Mouse (Mus musculus): ENCODE measurements around the gene Krtap4-6. TPM values are rescaled to one million over a fixed set of nuclear protein-coding genes. Genes with fewer than 3 reads are reported as not detected.
"Not testable (repeated sequence)": the region's sequence is repeated elsewhere in the genome, so short reads cannot be mapped to it uniquely, and the experiment has no call there.

Krtap4-6 gene
- not detected for polyA plus RNA-seq (2021)

DNA sequence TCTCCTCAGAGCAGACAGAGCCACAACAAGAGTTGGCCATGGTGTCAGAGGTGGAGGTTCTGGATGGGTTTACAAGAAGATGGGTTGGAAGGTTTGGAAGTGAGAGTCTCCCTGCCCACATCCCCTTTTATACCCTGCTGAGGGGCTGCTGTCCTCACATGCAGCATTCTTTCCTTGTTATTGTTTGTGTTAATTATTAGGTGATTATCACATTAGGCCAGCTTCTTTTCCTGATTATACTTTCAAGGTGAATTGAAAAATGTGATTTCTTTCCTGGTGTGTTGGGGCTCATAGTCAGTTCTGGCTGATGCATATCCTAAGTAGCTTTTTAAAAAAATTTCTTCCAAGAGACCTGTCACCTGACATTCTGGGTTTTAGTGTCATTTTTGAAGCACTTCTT lies at the start of gene Krtap4-6:
Gene Krtap4-6, minus strand, starts transcription at position 101 of the 400 bp plus-strand sequence.
- TF ChIP-seq CTCF (IDR thresholded peaks at IDR 0.05): no peak
- no peak for ATAC-seq
- H3K27me3 ChIP-seq: no peaks in the 10 kb centered on the region
- no peak for DNase-seq (ENCODE audit: low read depth, low spot score)
- in situ Hi-C loops (cut with MboI; ENCODE audit: low pct_unique_long_range_greater_than_20kb): loop anchor here (25.0 kb wide), 1 partner anchor 804 kb away; the partner anchor contains the start of gene Wipf2
- CTCF ChIA-PET: no interaction called here
- POLR2A ChIA-PET: no interaction called here

DNA sequence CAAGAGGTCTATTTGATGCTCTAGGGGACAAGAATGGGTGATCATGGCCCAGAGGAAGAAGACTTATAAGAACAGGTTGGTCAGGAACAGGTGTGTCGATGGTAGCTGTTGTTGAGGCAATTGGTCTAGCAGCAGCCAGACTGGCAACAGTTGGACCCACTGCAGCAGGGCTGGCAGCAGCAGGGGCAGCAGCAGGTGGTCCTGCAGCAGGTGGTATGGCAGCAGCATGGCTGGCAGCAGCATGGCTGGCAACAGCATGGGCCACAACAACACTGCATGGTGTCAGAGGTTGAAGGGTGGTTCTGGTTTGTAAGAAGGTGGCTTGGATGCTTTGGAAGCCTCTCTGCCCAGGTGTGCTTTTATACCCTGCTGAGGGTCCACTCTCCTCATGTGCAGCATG lies 24.7 kb upstream of the Krtap4-6 start, which contains the start of gene Gm14190:
Gene Gm14190, minus strand, starts transcription at position 278 of the 400 bp plus-strand sequence.
- TF ChIP-seq CTCF (IDR thresholded peaks at IDR 0.05): no peak
- in situ Hi-C loops (cut with MboI; ENCODE audit: low pct_unique_long_range_greater_than_20kb): loop anchor here (5.0 kb wide), 1 partner anchor 77 kb away; no protein-coding TSS in a partner anchor
- ChIA-PET POLR2A (no interaction called here), CTCF (no interaction called here)
- H3K27me3 ChIP-seq: peaks cover 34% of the 10 kb centered on the region
- ATAC-seq (no peak), DNase-seq (ENCODE audit: low read depth, low spot score) (no peak)

DNA sequence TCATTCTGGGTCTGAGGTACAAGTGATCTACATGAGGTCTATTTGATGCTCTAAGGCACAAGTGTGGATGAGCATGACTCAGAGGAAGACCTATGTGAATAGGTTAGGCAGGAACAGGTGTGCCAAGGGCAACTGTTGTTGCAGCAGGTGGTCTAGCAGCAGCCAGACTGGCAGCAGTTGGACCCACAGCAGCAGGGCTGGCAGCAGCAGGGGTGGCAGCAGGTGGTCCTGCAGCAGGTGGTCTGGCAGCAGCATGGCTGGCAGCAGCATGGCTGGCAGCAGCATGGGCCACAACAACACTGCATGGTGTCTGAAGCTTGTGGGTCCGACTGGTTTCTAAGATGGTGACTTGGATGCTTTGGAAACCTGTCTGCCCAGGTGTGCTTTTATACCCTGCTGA lies 19.5 kb upstream of the Krtap4-6 start:
- CTCF ChIA-PET; DNase-seq (ENCODE audit: low read depth, low spot score); in situ Hi-C loops (cut with MboI; ENCODE audit: low pct_unique_long_range_greater_than_20kb); ATAC-seq; POLR2A ChIA-PET: not testable (repeated sequence)
- H3K27me3 ChIP-seq: peaks cover 33% of the 10 kb centered on the region

DNA sequence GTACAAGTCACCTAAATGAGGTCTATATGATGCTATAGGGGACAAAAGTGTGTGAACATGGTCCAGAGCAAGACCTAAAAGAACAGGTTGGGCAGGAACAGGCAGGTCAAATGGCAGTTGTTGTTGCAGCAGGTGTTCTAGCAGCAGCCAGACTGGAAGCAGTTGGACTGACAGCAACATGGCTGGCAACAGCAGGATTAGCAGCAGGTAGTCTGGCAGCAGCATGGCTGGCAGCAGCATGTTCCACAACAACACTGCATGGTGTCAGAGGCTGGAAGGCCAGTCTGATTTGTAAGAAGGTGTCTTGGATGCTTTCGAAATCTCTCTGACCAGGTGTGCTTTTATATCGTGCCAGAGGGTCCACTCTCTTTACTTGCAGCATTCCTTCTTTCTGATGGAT lies 17.7 kb upstream of the Krtap4-6 start:
- no peak for ATAC-seq

DNA sequence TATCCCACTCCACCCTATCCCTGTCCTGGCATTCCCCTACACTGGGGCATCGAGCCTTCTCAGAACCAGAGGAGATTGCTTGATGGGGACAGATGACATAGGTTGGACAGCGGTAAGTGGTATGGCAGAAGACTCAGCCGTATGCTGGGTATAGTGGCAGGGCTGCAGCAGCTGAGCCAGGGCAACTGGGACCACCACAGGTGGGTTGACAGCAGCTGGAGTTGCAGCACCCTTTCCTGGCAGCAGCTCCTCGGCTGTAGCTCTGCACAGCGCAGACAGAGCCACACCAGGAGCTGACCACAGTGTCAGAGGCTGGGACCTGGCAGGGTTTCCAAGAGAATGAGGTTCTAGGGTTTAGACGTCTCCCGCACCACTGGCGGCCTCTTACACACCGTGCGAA lies 3.0 kb downstream of the Krtap4-6 start:
- in situ Hi-C loops (cut with MboI; ENCODE audit: low pct_unique_long_range_greater_than_20kb): loop anchor here (25.0 kb wide), 1 partner anchor 801 kb away; the partner anchor contains the start of gene Wipf2
- DNase-seq (ENCODE audit: low read depth, low spot score) (no peak), ATAC-seq (no peak)
- ChIA-PET CTCF (no interaction called here), POLR2A (no interaction called here)
- H3K27me3 ChIP-seq: no peaks in the 10 kb centered on the region
- no peak for TF ChIP-seq CTCF (IDR thresholded peaks at IDR 0.05)

More for the DNA sequence above, 17.7 kb upstream of the Krtap4-6 start:
- in situ Hi-C loops (cut with MboI; ENCODE audit: low pct_unique_long_range_greater_than_20kb): no loop called here
- TF ChIP-seq CTCF (IDR thresholded peaks at IDR 0.05): no peak
- POLR2A ChIA-PET: no interaction called here
- CTCF ChIA-PET: no interaction called here
- no peak for DNase-seq (ENCODE audit: low read depth, low spot score)
- peaks cover 28% of the 10 kb centered on the region for H3K27me3 ChIP-seq

DNA sequence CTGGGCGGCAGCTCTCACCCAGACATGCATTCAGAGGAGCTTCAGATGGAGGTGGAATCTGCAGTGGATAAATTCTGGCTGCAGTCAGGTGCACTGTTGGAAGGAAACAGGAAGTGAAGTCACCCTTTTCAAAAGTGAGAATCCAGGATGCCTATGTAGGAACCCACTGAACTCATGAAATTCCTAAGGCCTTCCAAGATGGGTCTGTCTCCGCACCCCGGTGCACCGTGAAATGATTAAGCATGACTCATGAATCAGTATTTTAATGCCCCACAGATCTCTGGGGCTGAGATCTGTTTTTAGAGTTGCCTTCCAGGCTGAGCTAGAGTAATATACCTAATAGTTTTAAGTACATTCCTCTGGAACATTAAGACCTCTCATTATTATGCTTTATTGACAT lies 6.5 kb downstream of the Krtap4-6 start:
- ATAC-seq (peak; percentile 98), DNase-seq (ENCODE audit: low read depth, low spot score) (peak; percentile 67)
- H3K27me3 ChIP-seq: no peaks in the 10 kb centered on the region
- ChIA-PET POLR2A (no interaction called here), CTCF (no interaction called here)
- in situ Hi-C loops (cut with MboI; ENCODE audit: low pct_unique_long_range_greater_than_20kb): loop anchor here (25.0 kb wide), 1 partner anchor 797 kb away; the partner anchor contains the start of gene Wipf2
- no peak for TF ChIP-seq CTCF (IDR thresholded peaks at IDR 0.05)

DNA sequence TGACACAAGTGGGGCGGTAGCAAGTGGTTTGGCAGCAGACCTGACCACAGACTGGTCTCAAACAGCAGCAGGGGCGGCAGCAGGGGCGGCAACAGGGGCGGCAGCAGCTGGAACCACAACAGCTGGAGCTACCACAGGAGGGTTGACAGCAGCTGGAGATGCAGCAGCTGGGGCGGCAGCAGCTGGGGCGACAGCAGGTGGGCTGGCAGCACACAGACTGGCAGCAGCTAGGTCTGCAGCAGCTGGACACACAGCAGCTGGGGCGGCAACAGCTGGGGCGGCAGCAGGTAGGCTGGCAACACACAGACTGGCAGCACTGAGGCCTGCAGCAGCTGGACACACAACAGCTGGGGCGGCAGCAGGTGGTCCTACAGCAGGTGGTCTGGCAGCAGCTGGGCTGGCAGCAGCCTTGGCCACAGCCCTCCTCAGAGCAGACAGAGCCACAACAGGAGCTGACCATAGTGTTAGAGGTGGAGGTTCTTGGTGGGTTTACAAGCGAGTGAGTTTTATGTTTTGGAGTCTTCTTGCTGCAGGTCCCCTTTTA lies 7.2 kb downstream of the Krtap4-6 start, which contains the start of gene Gm11563:
Gene Gm11563, minus strand, starts transcription at position 494 of the 544 bp plus-strand sequence.
- DNase-seq (ENCODE audit: low read depth, low spot score); POLR2A ChIA-PET; ATAC-seq; H3K27me3 ChIP-seq: not testable (repeated sequence)
- in situ Hi-C loops (cut with MboI; ENCODE audit: low pct_unique_long_range_greater_than_20kb): loop anchor here (25.0 kb wide), 1 partner anchor 796 kb away; the partner anchor contains the start of gene Wipf2
- CTCF ChIA-PET: interaction anchor here (1.1 kb wide), 1 partner anchor 14 kb away, joined by 3 read pairs; no protein-coding TSS in a partner anchor

DNA sequence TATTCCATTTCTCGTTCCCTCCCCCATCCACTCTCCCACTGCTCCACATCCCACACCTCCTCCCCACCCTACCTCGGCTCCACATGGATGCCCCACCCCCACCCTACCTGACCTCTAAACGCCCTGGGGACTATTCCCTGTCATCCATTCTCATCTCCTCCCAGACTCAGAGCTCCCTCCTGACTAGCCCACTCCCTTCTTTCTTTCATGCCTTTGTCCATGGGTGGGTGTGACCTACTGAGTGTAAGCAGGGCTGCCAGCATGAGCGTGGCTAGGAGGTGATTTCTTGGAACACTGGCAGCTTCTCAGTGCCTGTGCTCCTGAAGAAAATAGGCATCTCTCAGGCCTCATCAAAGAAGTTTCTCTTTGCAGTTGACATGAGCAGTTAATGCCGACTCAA lies 8.7 kb downstream of the Krtap4-6 start:
- no peak for TF ChIP-seq CTCF (IDR thresholded peaks at IDR 0.05)
- in situ Hi-C loops (cut with MboI; ENCODE audit: low pct_unique_long_range_greater_than_20kb): loop anchor here (25.0 kb wide), 1 partner anchor 795 kb away; the partner anchor contains the start of gene Wipf2
- DNase-seq (ENCODE audit: low read depth, low spot score): no peak
- ChIA-PET CTCF (no interaction called here), POLR2A (no interaction called here)
- no peak for ATAC-seq
- H3K27me3 ChIP-seq: no peaks in the 10 kb centered on the region

DNA sequence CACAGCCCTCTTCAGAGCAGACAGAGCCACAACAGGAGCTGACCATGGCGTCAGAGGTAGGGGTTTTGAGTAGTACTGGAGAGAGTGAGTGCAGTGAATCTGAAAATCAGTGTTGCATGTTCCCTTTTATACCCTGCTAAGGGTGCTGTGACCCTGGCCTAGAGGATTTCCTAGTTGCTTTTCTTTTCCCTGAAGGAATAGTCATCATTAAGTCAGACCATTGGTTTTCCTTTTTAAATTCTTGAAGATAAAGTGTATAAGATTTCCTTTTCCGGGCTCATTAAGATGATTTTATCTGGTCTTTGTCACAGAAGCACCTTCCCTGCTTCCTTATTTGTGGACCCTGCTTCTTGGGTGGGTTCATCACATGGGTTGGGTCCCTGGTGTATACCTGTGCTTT lies 15.6 kb downstream of the Krtap4-6 start, which contains the start of gene Gm11555:
Gene Gm11555, minus strand, starts transcription at position 101 of the 400 bp plus-strand sequence.
- in situ Hi-C loops (cut with MboI; ENCODE audit: low pct_unique_long_range_greater_than_20kb): loop anchor here (25.0 kb wide), 1 partner anchor 788 kb away; the partner anchor contains the start of gene Wipf2

DNA sequence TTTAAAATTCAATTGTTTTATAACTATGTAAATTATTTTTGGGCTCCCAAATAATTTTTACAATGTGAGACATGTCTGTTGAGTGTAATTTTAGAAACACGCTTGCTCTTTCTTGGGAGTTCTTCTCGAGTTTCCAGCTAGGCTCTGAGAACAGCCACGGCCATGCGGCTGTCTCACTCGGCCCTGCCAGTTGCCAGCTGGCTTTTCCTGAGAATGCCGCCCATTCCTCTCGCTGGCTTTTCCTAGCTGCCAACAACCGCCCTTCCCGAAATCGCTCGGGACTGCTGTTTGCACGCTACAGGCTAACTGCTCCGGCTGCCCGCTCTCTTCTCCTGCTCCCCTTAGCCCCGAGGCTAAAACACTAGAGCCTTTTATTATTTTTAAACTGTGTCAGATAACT lies 19.3 kb downstream of the Krtap4-6 start:
- DNase-seq (ENCODE audit: low read depth, low spot score) (no peak), ATAC-seq (no peak)
- ChIA-PET POLR2A (no interaction called here), CTCF (no interaction called here)
- no peak for TF ChIP-seq CTCF (IDR thresholded peaks at IDR 0.05)
- no peaks in the 10 kb centered on the region for H3K27me3 ChIP-seq
- in situ Hi-C loops (cut with MboI; ENCODE audit: low pct_unique_long_range_greater_than_20kb): no loop called here

More for the DNA sequence above, 15.6 kb downstream of the Krtap4-6 start, which contains the start of gene Gm11555:
- POLR2A ChIA-PET: no interaction called here
- ATAC-seq (no peak), DNase-seq (ENCODE audit: low read depth, low spot score) (no peak)
- no peaks in the 10 kb centered on the region for H3K27me3 ChIP-seq
- TF ChIP-seq CTCF (IDR thresholded peaks at IDR 0.05): no peak
- CTCF ChIA-PET: no interaction called here

DNA sequence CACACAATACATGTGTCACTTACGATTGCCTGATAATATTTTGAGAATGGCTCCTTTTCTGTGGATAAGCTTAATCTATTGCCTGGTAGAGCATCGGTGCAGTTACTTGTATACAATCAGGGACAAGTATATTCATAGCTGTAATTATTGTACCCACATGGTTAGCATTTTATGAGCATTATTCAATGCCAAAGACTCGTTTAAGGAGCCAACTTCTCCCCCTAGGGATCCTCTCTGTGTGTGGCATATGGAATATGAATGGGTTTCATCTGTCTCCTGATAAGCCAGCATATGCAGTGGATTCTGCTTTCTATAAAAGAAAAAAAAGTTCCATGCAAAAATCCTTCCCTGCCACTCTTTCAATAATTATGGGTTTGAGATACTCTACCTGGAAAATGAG lies 21.4 kb downstream of the Krtap4-6 start:
- POLR2A ChIA-PET: no interaction called here

DNA sequence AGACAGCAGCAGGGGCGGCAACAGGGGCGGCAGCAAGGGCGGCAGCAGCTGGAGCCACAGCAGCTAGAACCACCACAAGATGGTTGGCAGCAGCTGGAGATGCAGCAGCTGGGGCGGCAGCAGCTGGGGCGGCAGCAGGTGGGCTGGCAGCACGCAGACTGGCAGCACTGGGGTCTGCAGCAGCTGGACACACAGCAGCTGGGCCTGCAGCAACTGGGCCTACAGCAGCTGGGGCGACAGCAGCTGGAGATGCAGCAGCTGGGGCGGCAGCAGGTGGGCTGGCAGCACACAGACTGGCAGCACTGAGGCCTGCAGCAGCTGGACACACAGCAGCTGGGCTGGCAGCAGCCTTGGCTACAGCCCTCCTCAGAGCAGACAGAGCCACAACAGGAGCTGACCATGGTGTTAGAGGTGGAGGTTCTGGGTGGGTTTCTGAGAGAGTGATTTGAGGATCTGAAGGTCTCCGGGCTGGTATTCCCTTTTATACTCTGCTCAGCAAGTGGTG lies 22.1 kb downstream of the Krtap4-6 start, which contains the start of gene Krtap4-7:
Gene Krtap4-7, minus strand, starts transcription at position 455 of the 505 bp plus-strand sequence.
- ATAC-seq; in situ Hi-C loops (cut with MboI; ENCODE audit: low pct_unique_long_range_greater_than_20kb); DNase-seq (ENCODE audit: low read depth, low spot score); POLR2A ChIA-PET; H3K27me3 ChIP-seq: not testable (repeated sequence)
- CTCF ChIA-PET: interaction anchor here (1.1 kb wide), 1 partner anchor 14 kb away, joined by 3 read pairs; no protein-coding TSS in a partner anchor

More for the DNA sequence above, 21.4 kb downstream of the Krtap4-6 start:
- in situ Hi-C loops (cut with MboI; ENCODE audit: low pct_unique_long_range_greater_than_20kb): no loop called here
- no peak for TF ChIP-seq CTCF (IDR thresholded peaks at IDR 0.05)
- DNase-seq (ENCODE audit: low read depth, low spot score) (no peak), ATAC-seq (no peak)
- no peaks in the 10 kb centered on the region for H3K27me3 ChIP-seq
- CTCF ChIA-PET: interaction anchor here (1.1 kb wide), 1 partner anchor 14 kb away, joined by 3 read pairs; no protein-coding TSS in a partner anchor

Measured in Patski (cell line).